Mouse (Mus musculus) left cerebral cortex, adult 9 months (tissue): ENCODE results near the gene Atox1.

Experiments used
- DNase-seq, 2 experiments: peaks; one replicate each; pipeline ENCODE4 v3.0.0; 2022; ENCODE audit warnings: low spot score in 2 of 2

The Atox1 gene

DNA sequence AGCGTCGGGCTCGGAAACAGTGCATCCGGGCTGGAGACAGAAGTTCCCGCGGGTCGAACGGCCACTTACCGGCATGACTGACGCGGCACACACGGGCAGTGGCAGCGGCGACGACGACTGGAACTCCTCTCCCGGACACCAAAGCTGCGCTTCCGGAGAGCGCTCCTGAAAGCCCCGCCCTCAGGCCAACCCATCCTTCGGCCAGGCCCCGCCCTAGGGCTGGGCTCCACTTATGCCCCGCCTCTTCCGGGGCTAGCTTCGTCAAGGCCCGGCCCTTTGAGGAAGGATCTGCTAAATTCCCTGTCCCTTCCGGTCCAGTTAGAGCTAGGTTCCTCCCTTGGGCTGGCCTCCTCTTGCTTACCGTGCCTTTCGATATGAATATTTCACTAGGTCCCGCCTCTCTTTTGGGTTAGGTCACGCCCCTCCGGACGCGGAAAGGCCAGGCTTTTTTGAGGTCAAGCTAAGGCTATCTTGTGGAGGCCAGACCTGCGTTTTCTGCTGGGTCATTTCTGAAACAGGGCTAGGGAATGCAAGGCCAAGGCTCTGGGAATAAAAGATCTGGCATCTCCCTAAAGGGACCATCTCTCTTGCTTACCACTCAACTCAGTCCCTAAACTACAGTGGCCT lies at the start of gene Atox1:
Gene Atox1, minus strand, starts transcription at position 221 of the 627 bp plus-strand sequence.
- peak; percentile 92 to 95 for DNase-seq

DNA sequence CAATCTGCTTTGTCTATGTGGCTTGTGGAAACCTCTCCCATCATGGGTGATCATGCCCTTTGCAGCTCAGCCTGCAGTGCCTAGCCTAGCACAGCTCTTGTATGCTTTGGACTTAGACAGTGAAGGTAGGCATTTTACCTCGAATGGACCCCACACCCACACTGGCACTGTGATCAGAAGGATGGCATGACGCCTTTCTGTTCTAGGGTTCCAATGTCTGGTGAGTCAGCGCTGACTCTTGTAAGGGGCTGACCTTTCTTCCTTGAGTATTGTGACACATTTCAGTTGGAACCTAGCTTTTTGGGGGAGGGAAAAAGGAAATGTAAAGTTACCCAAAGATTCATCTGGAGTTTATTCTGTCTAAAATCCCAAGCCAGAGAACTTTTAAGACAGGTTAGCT lies 44.4 kb upstream of the Atox1 start:
- no peak for DNase-seq

DNA sequence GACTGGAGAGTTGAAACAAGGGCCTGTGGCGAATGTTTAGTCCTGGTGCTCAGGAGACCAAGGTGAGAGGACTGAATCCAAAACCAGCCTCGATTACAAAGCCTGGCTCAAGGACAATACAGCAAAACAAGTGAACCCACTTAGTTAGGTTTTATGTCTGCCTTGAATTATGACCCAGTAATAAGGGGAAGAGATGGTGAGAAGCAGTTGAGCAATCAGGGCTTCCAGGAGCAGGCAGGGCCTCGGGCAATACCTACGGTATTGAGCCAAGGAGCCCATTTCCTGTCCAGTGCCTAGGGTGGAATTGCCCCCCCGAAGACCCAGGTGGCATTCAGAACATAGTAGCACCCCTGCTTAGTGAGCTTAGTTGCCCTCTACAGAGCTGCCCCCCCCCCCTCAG lies 41.8 kb upstream of the Atox1 start:
- no peak for DNase-seq

DNA sequence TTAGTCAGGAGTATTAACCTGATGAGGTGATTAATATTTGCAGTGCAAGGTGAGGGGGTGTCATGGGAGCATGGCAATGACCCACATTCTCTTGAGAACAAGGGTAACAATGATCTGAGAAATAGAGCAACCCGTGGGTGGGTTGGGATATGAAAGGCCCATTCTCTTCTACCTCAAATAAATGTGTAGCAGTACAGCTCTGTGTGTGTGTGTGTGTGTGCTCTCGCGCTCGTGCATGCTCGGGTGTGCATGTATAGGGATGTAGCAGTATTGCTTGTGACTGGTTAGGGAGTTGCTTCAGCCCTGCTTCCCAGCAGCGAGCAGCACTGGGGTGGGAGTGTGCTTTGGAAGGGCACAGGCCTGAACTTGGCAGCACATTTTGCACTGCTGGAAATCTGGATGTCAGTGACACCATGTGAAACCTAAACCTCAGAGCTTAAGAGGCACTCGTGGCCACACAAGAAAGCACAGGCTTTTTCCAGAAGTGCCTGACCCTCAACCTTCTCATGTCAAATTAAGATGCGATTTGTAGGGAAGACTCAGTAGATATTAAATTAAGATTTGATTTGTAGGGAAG lies 41.0 kb upstream of the Atox1 start:
- DNase-seq = no peak

DNA sequence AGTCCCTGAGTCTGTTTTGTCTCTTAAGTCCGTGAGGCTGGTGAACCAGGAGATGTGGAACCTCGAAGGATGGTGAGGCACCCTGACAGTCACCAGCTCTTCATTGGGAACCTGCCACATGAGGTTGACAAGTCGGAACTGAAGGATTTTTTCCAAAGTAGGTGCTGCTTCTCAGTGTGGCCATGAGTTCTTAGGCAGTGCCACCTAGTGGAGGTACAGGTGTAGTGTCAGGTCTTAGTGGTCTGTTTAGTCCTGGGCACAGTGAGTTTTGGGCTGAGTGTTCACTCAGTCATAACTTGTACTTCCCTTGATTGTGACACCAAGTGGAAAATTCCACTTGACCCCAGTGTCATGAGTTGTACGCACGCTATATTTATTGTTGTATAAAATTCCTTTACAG lies 36.8 kb upstream of the Atox1 start:
- DNase-seq = peak in 1 of 2 experiments; percentile 36

DNA sequence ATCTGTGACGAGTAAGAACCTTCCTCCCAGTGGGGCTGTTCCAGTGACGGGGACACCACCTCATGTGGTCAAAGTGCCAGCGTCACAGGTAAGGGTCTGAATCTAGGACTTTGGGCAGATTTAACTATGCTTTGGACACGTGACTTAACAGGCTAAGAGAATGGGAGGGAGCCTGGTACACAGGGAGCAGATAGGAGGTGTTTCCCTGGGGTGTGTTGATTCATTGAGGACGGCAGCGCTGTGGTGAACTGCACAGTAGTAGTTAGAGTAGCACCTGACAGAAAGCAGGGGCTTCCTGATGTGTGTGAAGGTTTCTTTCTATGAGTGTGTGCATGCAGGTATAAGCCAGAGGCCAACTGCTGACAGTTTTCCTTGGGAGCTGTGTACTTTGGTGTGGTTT lies 35.1 kb upstream of the Atox1 start:
- no peak for DNase-seq

DNA sequence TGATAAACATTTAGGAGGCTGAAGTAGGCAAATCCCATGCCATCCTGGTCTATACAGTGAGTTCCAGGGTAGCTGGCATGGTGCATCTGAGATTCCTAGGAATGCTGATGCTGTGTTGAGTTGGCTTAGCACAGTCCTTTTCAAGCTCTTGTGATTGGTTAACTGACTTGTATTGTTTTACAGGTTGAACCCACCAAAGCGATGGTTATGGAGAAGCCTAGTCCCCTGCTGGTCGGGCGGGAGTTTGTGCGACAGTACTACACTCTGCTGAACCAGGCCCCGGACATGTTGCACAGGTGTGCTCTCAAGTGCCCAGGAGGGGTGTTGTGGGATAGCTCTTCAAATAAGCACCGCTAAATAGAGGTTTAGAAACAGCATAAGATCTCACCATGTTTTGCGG lies 24.4 kb upstream of the Atox1 start:
- DNase-seq = no peak

DNA sequence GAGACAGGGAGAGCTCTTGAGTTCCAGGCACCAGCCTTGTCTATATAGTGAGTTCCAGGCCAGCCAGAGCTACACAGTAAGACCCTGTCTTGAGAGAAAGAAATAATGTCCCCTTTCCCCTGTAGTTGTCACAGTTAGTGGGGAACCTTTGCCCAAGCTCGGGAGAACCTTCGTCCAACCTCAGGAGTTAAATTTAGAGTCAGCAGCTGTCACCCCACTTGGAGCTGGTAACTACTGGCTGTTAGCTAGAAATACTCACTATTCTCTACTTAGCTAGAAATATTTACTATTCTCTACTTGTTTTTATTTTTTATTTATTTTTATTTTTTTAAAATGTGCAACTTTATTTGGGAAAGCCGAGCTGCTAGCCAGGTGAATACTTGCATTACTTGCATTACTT lies 12.2 kb upstream of the Atox1 start:
- no peak for DNase-seq

DNA sequence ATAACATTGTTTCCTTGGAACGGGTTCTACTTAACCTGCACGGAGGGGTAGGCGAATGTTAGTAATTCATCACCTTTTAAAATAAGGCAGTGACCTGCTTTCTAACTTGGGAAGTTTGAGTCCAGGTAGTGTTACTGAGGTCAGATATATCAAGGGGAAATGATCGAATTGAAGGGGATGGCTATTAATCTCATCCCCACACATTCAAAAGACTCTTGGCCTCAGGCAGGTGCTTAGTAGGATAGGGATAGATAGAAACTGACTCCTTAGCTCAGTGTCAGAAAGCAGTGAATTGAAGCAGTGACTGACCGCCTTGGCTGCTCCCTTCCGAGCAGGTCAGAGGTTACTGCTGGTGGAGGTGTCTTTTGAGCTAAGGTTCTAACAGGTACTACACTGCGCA lies 10.4 kb upstream of the Atox1 start:
- DNase-seq = no peak

DNA sequence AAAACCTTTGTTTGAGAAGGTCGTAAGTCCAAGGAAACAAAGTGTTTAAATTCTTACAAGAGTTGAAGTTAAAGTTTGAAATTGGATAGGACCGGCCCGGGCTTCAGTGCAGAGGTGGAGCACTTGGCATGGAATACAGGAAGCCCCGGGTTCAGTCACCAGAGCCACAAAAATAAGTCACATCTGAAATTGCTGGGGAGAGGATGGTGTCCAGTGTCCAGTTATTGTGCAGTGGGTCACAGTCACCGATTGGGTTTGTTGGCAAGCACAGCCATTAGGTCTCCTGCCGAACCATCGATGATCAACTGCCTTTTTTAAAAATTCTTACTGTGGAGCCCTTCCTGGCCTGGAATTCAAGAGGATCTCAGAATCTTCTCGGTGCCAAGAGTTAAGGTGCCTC lies 9.7 kb upstream of the Atox1 start:
- no peak for DNase-seq

DNA sequence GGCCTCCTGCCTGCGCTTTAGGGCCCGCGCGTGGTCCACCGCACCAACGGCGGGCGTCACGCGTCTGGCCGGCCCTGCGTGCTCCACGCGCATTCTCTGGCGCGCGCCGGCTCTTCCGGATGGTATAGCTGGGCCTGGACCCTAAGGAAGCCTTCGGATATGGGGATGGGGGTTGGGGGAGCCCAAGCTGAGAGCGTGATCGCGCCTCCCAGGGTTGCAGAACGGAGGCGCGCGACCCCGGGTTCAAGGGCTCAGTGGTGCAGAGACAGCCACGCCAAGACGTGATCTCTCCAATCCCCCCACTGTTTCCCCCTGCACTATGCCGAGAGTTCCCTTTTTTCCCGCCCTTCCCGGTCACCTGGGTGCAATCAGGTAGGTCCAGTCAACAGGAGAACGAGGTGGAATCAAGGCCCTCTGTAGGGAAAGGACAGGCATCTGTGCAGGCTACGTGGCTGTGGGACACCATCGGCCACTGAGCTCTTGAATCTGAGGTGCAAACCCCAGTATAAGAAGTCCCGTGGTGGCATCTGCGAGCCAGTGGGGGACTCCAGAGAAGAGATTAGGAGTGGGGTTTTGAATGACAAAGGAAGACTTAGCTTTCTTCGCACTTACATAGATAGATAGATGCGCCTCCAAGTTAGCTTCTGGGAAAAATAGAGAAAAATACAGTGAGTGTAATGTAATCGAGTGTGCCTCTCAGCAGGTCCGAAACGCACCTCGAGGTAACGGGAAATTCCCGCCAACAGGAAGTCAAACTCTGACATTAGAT lies 9.1 kb upstream of the Atox1 start:
- DNase-seq = peak in 1 of 2 experiments; percentile 25

DNA sequence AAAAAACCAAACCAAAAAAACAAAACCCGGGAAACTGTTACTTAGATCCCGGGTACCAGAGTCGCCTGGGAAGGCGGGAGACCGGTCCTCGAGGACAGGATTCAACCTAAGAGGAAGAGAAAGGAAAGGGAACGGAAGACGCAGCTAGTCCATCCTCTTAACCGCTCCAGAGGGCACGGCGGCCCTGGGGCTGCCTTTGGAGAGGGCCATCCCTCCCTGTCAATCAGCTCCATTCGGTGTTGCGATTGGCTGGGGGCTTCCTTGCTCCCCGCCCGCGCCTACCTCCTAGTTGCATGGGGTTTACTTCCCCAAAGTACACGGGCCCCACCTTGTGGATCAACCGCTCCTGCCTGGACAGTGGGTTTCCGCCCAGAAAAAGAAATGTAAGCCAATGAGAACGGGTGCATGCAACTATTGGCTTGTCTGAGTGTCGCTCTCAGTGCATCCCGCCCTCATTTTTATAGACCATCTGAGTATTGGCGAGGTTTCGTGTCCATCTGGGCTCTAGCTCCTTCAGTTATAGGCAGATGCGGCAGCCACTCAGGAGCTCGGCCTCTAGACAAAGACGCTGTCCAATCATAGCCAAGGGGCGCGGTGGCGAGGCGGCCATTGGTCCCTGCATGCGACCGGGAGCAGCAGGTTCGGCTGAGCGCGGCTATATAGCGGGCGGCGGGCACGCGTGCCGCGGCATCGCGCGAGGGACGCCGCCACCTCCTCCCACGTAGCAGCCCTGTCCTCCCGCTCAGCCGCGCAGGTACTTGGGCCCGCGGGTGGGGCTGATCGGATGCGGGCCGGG lies 8.2 kb upstream of the Atox1 start, which contains the start of gene G3bp1:
Gene G3bp1, plus strand, starts transcription at position 638 of the 796 bp plus-strand sequence.
- DNase-seq = peak; percentile 100

DNA sequence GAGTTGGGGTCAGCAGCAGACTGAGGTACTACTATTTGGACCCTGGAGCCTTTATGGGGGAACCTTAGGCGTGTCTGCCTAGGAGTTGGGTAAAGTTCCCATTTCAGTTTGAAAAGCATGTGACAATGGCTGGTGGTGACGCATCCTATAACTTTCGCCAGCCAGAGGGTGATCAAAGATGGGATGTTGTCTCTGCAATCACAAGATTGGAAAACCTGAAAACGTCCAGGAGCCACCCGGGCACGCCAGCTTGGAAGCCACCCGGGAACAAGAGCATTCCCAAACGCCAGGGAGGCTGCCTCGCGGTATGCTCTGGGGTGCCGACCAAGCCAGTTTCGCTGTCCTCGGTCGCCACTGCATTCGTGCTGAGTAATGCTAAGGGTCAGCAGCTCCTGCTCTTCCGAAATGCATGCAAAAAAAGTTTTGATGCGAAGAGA lies 7.6 kb upstream of the Atox1 start:
- no peak for DNase-seq

DNA sequence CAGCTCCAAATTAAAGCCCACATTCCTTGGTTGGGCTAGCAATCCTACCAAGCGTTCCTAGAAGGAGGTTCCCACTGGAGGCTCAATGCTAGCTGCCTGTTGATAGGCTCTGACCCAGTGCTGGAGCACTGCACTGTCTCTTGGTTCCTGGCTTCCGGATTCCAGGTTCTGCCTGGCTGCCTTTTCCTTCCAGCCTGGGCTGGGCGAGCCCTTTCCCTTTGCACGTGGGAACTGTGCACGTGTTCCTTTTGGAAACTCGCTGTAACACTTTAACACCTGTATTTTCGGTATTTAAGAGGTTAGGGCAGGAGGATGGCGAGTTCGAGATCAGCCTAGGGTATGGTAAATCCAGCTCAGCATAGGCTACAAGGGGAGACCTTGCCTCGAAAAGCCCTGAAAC lies 7.0 kb upstream of the Atox1 start:
- no peak for DNase-seq

DNA sequence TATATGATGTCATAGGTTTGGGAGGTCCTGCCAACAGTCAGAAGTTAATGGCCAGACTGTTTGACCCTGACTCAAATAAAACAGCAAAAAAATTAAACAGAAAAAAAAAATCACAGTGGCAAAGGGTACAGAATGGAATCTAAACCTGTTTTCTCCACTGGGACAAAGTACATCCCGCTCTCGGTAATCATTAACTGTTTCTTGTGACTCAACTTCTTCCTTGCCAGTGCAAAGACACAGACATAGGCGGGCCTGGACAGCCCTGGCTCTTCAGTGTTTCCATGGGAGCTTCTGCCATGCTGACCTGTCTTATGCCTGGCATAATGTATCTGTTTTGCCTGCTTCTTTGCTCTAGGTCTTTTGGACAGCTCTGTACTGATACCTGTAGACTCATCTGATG lies 4.1 kb upstream of the Atox1 start:
- DNase-seq = no peak

DNA sequence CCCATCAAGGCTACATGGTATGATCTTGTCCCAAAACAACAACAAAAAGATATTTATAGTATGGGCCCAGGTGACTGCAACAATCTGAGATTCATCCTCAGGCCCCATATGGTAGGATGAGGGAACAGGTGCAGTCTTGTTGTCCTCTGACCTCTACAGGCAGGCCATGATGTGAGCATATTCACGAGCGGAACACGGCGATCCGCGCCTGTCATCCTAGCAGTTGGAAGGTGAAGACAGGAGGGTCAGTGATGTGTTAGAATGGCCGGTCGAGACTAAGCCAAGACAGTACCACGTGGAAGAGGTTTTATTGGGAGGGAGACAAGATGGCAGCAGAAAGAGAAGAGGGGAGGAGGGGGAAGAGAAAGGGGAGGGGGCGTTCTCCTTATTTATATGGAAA lies 3.7 kb upstream of the Atox1 start:
- no peak for DNase-seq

DNA sequence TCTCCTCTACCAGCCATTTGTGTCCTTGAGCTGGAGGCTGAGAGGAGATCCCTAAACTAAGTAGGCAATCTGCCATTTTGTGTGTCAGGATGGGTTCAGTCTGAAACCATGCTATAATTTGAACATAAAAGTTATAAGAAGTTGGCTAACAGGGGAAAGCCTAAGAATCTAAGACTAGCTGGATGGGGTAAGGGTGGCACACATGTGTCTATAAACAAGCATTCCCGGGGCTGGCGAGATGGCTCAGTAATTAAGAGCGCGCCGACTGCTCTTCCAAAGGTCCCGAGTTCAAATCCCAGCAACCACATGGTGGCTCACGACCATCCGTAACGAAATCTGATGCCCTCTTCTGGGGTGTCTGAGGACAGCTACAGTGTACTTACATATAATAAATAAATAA lies 1.1 kb upstream of the Atox1 start:
- DNase-seq = no peak

DNA sequence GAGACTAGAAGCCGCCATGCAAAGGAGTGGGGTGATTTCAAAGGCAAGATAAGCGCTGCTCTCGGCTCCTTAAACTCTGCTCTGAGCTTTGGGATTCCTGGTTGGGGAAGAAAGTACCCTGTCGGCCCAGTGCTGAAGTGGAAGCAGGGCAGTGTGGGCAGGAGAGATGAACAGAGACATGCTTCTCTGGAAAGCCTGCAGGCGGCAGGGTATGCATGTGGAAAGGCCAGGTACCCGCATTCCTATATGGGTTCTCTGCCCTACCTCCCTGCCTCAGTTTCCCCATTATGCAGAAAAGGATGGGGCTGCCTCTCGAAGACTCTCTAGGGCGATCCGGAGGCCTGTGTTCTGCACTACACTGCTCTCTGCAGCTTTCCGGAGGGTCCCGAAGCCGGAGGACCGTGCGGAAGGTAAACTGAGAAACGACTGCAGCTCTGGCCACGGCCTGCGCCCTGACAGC lies 450 bp downstream of the Atox1 start:
- DNase-seq = no peak

DNA sequence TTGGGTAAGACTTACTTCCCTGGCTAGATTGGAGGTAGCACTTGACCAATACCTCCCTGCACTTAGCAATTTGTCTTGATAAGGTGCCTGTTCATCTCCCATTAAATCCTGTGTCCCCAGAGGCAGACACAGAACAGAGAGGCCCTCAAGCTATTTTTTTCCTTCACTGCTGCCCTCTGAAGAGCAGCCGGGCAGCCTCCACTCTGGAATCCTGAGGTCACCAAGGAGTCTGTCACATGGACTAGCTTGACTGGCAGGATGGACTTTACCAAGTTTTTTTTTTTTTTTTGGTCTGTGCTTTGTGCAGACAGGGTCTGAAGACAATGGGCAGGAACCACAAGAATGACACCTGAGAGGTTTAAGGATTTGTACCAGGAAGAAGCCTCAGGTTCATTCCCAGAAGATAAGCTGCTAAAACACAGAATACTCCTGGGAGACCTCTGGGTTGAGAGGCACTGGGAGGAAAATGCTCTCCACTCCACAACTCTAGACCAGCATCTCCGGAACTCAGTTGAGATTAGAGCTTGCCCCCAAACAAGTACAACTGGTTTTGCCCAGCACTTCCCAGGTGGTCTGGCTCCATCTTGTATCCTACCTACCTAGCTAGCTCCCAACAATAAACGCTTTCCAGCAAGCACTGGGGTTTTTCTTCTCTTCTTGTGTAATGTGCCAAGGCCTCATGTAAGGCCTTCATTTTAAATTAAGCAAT lies 1.0 kb downstream of the Atox1 start:
- no peak for DNase-seq

DNA sequence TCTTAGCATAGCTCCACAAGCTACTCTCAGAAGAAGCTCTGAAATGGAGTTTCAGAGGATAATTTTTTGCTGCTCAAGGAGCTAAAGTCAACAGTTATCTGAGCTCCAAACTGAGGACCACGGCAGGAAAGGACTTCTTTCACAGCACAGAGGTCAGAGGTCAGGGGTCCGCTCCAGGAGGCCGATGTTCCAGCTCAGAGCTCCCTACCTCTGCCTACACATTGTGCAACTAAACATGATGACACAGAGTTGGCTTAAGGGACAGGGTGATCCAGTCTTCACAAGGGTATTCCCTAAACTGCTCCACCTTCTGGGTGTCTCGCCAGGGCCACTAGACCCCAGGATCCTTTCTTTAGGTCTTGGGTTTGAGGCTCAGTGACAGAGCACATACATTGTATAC lies 2.5 kb downstream of the Atox1 start:
- no peak for DNase-seq

DNA sequence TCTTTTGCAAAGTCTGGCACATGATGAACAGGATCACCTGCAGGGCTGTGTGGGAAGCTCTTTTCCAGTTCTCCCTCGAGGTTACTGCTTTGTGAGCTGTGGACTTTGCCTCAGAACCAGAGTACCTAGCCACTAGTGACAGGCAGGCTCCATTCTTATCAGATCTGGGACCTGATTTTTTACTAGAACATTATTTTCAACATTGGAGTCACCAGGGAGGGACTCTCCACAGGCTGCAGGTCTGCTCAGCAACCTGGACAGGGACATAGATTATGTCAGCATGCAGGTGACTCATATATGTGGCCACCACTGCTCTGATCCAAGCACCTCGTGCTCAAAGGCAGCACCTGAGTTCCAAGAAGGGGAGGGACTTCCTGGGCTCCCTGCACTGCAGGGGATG lies 5.9 kb downstream of the Atox1 start:
- no peak for DNase-seq

DNA sequence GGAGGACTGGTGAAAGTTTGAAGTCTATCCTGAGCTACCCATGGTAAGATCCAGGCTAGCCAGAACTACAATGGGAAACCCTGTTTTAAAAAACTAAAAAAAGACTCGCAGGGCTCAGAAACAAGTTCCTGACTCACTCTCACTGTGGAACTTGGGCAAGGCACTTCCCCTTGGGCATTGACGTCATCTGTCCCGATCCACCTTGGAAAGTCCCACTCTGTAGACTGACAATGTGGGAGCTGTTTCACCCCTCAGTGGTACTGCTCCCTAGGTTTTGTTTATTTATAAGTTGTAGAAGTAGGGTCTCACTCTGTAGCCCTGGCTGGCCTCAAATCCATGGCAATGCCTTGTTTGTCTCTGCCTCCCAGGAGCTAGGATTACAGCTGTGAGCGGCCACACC lies 7.4 kb downstream of the Atox1 start:
- no peak for DNase-seq
